Mouse (Mus musculus) heart, adult 2 months (tissue): ENCODE measurements at regions not wholly inside any gene's neighbourhood (a gene's known extent, or its start where the extent isn't known, plus 50 kb on each side); places are given as distances from the start of the nearest gene placed in this dataset.

Experiments
- CTCF ChIP-seq: fragments of 200-600 bp; IDR thresholded peaks from 2 replicates; pipeline ENCODE4 v1.8.1; 2022; ENCODE audit warnings: antibody characterized with exemption, mild to moderate bottlenecking, moderate library complexity
- POLR2A ChIP-seq: fragments of 200-500 bp; IDR thresholded peaks from 2 replicates; pipeline ENCODE4 v1.6.1; 2011; ENCODE audit warnings: mild to moderate bottlenecking, low read depth, low read length, control low read depth; ENCODE audit not compliant: insufficient read depth

- no peak for TF ChIP-seq CTCF
- TF ChIP-seq POLR2A, result no peak
Observed at GRCm38 (mm10) chr3:124270506-124270905, 50.1 kb upstream of the Tram1l1 start.
